Mouse (Mus musculus): ENCODE results near the gene Gm44965. TPM values are rescaled to one million over a fixed set of nuclear protein-coding genes. Genes with fewer than 3 reads are reported as not detected.

Gm44965 gene
- total and polyA plus RNA-seq, 2 experiments from 2014 or later, result 0.75 TPM; not detected in 1

- no peak for TF ChIP-seq CTCF (IDR thresholded peaks at IDR 0.05)
- Histone ChIP-seq H3K27ac (ENCODE audit: low read depth, low read length) (no peak overlapping the region), H3K4me3 (ENCODE audit: low read depth, low read length) (no peak overlapping the region), H3K9ac (replicated peaks; ENCODE audit: low read length, poor library complexity, severe bottlenecking) (no peak overlapping the region), H3K9me3 (ENCODE audit: low read length) (no peaks in the 10 kb centered on the region), H3K4me1 (ENCODE audit: insufficient read depth, low read length) (no peaks in the 10 kb centered on the region), H3K36me3 (ENCODE audit: insufficient read depth, low read length) (no peaks in the 10 kb centered on the region), H3K4me2 (ENCODE audit: low read depth, low read length, poor library complexity, severe bottlenecking) (no peak overlapping the region), H3K27me3 (ENCODE audit: insufficient read depth, low read length) (no peaks in the 10 kb centered on the region)
- WGBS, result 65% methylated on average over 6 of the region's 6 CpGs
- ATAC-seq (ENCODE audit: low FRiP score), result no peak
- no peak for DNase-seq (ENCODE audit: low spot score)
Measured at GRCm38 (mm10) chr6:48637811-48638500, 44.2 kb downstream of the Gm44965 start.

DNA sequence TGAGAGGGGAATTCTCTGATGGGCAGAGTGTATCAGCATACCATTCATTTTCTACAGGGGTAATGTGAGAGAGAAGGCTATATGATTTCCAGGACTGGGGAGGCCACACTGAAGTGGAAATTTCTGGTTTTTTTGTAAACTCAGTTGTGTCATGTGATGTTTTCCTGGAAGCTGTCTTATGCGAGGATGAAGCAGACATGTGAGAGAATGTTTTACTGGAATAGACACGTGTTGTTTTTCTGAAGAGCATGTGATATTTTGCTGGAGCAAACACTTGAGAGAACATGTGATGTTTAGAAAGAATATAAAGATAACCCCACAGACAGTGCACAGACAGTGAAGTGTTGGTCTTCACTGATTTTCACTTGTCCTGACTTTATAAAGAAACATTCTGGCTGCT, 44.8 kb downstream of the Gm44965 start:
- Histone ChIP-seq H3K4me2 (ENCODE audit: low read depth, low read length, poor library complexity, severe bottlenecking) (no peak overlapping the region), H3K27me3 (ENCODE audit: insufficient read depth, low read length) (no peaks in the 10 kb centered on the region), H3K36me3 (ENCODE audit: insufficient read depth, low read length) (no peaks in the 10 kb centered on the region), H3K9me3 (ENCODE audit: low read length) (no peaks in the 10 kb centered on the region), H3K9ac (replicated peaks; ENCODE audit: low read length, poor library complexity, severe bottlenecking) (no peak overlapping the region), H3K4me3 (ENCODE audit: low read depth, low read length) (no peak overlapping the region), H3K4me1 (ENCODE audit: insufficient read depth, low read length) (no peaks in the 10 kb centered on the region), H3K27ac (ENCODE audit: low read depth, low read length) (no peak overlapping the region)
- WGBS, result 70% methylated on average over 2 of the region's 2 CpGs
- DNase-seq (ENCODE audit: low spot score) (no peak), ATAC-seq (ENCODE audit: low FRiP score) (no peak)
- TF ChIP-seq CTCF (IDR thresholded peaks at IDR 0.05), result no peak

DNA sequence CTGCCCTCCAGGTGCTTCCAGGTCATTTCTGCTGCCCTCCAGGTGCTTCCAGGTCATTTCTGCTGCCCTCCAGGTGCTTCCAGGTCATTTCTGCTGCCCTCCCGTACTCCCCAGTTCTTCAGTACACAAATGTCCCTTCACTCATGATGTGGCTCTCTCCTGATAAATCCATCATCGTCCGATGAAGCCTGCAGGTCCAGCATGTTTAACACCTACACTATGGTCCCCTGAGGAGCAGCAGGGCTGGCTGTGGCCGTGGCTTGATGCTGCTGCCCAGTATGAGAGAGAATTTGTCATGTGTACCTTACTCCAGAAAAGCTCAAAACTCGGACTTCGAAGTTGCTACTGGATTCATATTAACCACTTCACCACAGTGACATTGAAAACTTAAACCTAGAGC, 47.6 kb downstream of the Gm44965 start:
- TF ChIP-seq CTCF (IDR thresholded peaks at IDR 0.05), result no peak
- Histone ChIP-seq H3K4me3 (ENCODE audit: low read depth, low read length) (no peak overlapping the region), H3K9ac (replicated peaks; ENCODE audit: low read length, poor library complexity, severe bottlenecking) (no peak overlapping the region), H3K9me3 (ENCODE audit: low read length) (no peaks in the 10 kb centered on the region), H3K4me2 (ENCODE audit: low read depth, low read length, poor library complexity, severe bottlenecking) (no peak overlapping the region), H3K27ac (ENCODE audit: low read depth, low read length) (no peak overlapping the region), H3K36me3 (ENCODE audit: insufficient read depth, low read length) (no peaks in the 10 kb centered on the region), H3K27me3 (ENCODE audit: insufficient read depth, low read length) (peaks cover 5% of the 10 kb centered on the region; the same call in 1 of the 2 replicates), H3K4me1 (ENCODE audit: insufficient read depth, low read length) (no peaks in the 10 kb centered on the region)
- no peak for DNase-seq (ENCODE audit: low spot score)
- WGBS, result 72% methylated on average over 6 of the region's 6 CpGs
- no peak for ATAC-seq (ENCODE audit: low FRiP score)

DNA sequence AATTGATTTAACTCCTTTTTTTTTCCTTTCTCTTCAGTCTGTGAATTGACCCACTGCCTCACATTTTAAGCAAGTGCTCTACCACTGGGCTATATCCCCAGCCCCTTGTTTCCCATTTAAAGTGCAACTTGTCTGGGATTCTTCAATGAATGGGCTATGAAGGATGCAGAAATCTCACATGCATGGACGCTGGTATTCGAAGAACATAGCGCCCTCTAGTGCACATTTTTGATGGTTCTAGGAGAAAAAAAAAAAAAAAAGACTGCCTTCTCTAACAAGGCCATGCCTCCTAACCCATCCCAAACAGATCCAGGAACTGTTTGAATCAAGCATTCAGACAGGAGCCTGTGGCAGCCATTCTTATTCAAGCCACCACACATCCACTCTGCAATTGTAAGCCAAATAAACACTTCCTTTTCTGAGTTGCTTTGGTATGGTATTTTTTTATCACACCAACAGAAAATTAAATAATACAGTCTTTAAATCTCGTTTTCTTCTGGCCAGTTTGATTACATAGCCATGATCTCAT, 49.1 kb downstream of the Gm44965 start:
- WGBS, result 20% methylated on average over 4 of the region's 4 CpGs
- no peak for ATAC-seq (ENCODE audit: low FRiP score)
- Histone ChIP-seq H3K9ac (replicated peaks; ENCODE audit: low read length, poor library complexity, severe bottlenecking) (no peak overlapping the region), H3K36me3 (ENCODE audit: insufficient read depth, low read length) (no peaks in the 10 kb centered on the region), H3K4me3 (ENCODE audit: low read depth, low read length) (no peak overlapping the region), H3K4me1 (ENCODE audit: insufficient read depth, low read length) (no peaks in the 10 kb centered on the region), H3K4me2 (ENCODE audit: low read depth, low read length, poor library complexity, severe bottlenecking) (no peak overlapping the region), H3K27me3 (ENCODE audit: insufficient read depth, low read length) (peaks cover 5% of the 10 kb centered on the region; the same call in 1 of the 2 replicates), H3K27ac (ENCODE audit: low read depth, low read length) (no peak overlapping the region), H3K9me3 (ENCODE audit: low read length) (no peaks in the 10 kb centered on the region)
- peak; percentile 81 for TF ChIP-seq CTCF (IDR thresholded peaks at IDR 0.05)
- peak; percentile 89 for DNase-seq (ENCODE audit: low spot score)

DNA sequence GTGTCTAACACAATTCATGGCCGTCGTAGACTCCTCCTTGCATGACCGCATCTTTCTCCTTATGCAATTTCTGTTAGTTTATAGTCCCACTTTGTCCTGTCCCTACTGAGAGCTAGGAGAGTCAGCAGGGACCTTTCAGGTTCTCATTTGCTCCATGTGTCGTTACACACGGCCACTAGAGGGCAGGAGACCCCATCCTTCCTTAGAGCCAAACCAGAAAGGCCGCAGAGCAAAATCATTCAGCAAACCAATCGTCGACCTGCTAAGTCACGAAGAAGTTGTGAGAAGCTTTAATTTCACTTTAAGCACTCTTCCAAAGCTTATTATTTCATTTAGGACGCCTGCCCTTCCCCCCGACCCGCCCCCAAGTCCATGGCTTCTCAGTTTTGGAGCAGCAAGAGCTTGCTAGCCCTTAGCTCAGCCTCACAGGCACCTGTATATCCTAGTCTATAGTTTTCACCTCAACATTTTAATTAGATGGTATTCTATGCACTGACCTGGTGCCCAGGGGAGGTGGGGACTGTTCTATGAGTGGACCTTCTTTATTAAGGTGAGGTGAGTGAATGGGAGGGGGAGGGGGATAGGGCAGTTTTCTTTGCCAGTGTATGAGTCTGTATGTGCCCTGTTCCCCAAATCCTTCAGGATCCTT, 52.0 kb downstream of the Gm44965 start:
- Histone ChIP-seq H3K4me3 (ENCODE audit: low read depth, low read length) (no peak overlapping the region), H3K4me2 (ENCODE audit: low read depth, low read length, poor library complexity, severe bottlenecking) (no peak overlapping the region), H3K9ac (replicated peaks; ENCODE audit: low read length, poor library complexity, severe bottlenecking) (no peak overlapping the region), H3K27ac (ENCODE audit: low read depth, low read length) (no peak overlapping the region), H3K4me1 (ENCODE audit: insufficient read depth, low read length) (no peaks in the 10 kb centered on the region), H3K9me3 (ENCODE audit: low read length) (no peaks in the 10 kb centered on the region), H3K27me3 (ENCODE audit: insufficient read depth, low read length) (peaks cover 5% of the 10 kb centered on the region; the same call in 1 of the 2 replicates), H3K36me3 (ENCODE audit: insufficient read depth, low read length) (no peaks in the 10 kb centered on the region)
- peak; percentile 81 for DNase-seq (ENCODE audit: low spot score)
- peak; percentile 7; the same call in 1 of the 2 replicates for ATAC-seq (ENCODE audit: low FRiP score)
- peak; percentile 90 for TF ChIP-seq CTCF (IDR thresholded peaks at IDR 0.05)
- WGBS, result 12% methylated on average over 12 of the region's 12 CpGs

DNA sequence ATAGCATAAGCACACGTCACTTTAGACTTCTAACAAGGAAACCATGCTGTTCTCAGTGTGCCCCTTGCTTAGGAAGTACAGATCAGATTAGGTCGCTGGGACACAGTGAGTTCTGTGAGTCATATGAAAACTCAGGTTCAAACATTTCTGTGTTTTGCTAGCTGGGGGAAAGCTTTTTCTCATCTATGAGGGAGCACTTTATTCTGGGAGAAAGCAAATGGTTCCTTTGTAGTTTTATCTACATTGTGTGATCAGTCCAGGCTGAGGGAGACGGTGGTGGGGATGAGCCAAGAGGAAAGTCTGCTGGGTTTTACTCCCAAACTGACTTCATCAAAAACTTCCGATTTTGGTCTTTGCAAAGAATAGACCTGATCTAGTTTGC, 52.6 kb downstream of the Gm44965 start:
- 81% methylated on average over 4 of the region's 4 CpGs for WGBS
- H3K9me3 ChIP-seq (ENCODE audit: low read length), result no peaks in the 10 kb centered on the region

More for the DNA sequence above, 52.6 kb downstream of the Gm44965 start:
- H3K27me3 ChIP-seq (ENCODE audit: insufficient read depth, low read length), result peaks cover 5% of the 10 kb centered on the region; the same call in 1 of the 2 replicates
- no peaks in the 10 kb centered on the region for H3K4me1 ChIP-seq (ENCODE audit: insufficient read depth, low read length)
- no peak for DNase-seq (ENCODE audit: low spot score)
- no peak for TF ChIP-seq CTCF (IDR thresholded peaks at IDR 0.05)
- no peak overlapping the region for H3K9ac ChIP-seq (replicated peaks; ENCODE audit: low read length, poor library complexity, severe bottlenecking)
- H3K4me2 ChIP-seq (ENCODE audit: low read depth, low read length, poor library complexity, severe bottlenecking), result no peak overlapping the region
- H3K27ac ChIP-seq (ENCODE audit: low read depth, low read length), result no peak overlapping the region
- no peak for ATAC-seq (ENCODE audit: low FRiP score)
- H3K36me3 ChIP-seq (ENCODE audit: insufficient read depth, low read length), result no peaks in the 10 kb centered on the region
- no peak overlapping the region for H3K4me3 ChIP-seq (ENCODE audit: low read depth, low read length)
